Mouse (Mus musculus) neural tube, embryonic 11.5 days (tissue): Measurements from ENCODE around the gene Rpl9. TPM values are rescaled to one million over a fixed set of nuclear protein-coding genes. Genes with fewer than 3 reads are reported as not detected.

Source experiments
- ATAC-seq: fragments of 200-750 bp; cut with Nextera tagmentation; 2 replicates; pipeline ENCODE4 v1.8.0; 2017; ENCODE audit warnings: moderate number of reproducible peaks, mild to moderate bottlenecking, moderate TSS enrichment, moderate library complexity; ENCODE audit not compliant: insufficient read depth, low FRiP score, low TSS enrichment
- DNase-seq: peaks from one replicate; pipeline ENCODE4 v3.0.0-alpha.2; 2015; ENCODE audit warnings: low spot score
- H3K27ac ChIP-seq: fragments of 300-500 bp; sonication (generic); 2 replicates; pipeline ENCODE4 v1.5.1; 2014; ENCODE audit warnings: low read depth, mild to moderate bottlenecking, low read length
- H3K27me3 ChIP-seq: fragments of 300-500 bp; sonication (generic); 2 replicates; pipeline ENCODE4 v1.6.1; 2014; ENCODE audit warnings: mild to moderate bottlenecking, low read length, mixed read lengths; ENCODE audit not compliant: control insufficient read depth, insufficient read depth
- H3K36me3 ChIP-seq: fragments of 300-500 bp; sonication (generic); 2 replicates; pipeline ENCODE4 v1.6.1; 2014; ENCODE audit warnings: mild to moderate bottlenecking, low read length, moderate library complexity, mixed read lengths; ENCODE audit not compliant: control insufficient read depth, insufficient read depth
- H3K4me1 ChIP-seq: fragments of 300-500 bp; sonication (generic); 2 replicates; pipeline ENCODE4 v1.6.1; 2014; ENCODE audit warnings: low read length, mixed read lengths; ENCODE audit not compliant: control insufficient read depth, insufficient read depth
- H3K4me2 ChIP-seq: fragments of 300-500 bp; sonication (generic); 2 replicates; pipeline ENCODE4 v1.6.1; 2014; ENCODE audit warnings: low read depth, mild to moderate bottlenecking, moderate library complexity
- H3K4me3 ChIP-seq: fragments of 300-500 bp; sonication (generic); 2 replicates; pipeline ENCODE4 v1.5.1; 2014; ENCODE audit warnings: low read depth, low read length
- H3K9ac ChIP-seq: fragments of 300-500 bp; sonication (generic); 2 replicates; pipeline ENCODE4 v1.6.1; 2014; ENCODE audit warnings: mild to moderate bottlenecking, low read length
- H3K9me3 ChIP-seq: fragments of 300-500 bp; sonication (generic); 2 replicates; pipeline ENCODE4 v1.6.1; 2016; ENCODE audit warnings: low read length; ENCODE audit not compliant: control insufficient read depth
- WGBS: fragments of 180-500 bp; shearing (Covaris S2); extraction: QIAGEN DNeasy Blood & Tissue Kit; methylation state at CpG from one replicate; pipeline ENCODE4 v1.1.7; 2014; 5-methylcytosine and 5-hydroxymethylcytosine counted together
- polyA plus RNA-seq: library from polyadenylated mRNA; unstranded; fragments of >200 nt; fragmentation: Nextera tagmentation; extraction: Ambion mirVana; gene quantifications from 2 replicates; pipeline ENCODE4 v1.2.1, GENCODE M21; 2014

Gene Rpl9
- polyA plus RNA-seq, 1 experiment from 2014 or later: 856 TPM

- H3K4me3 ChIP-seq: no peak overlapping the region
- H3K9me3 ChIP-seq: no peaks in the 10 kb centered on the region
- H3K27me3 ChIP-seq: no peaks in the 10 kb centered on the region
- ATAC-seq (no peak), DNase-seq (no peak)
- H3K9ac ChIP-seq: no peak overlapping the region
- H3K4me1 ChIP-seq: no peaks in the 10 kb centered on the region
- no peak overlapping the region for H3K4me2 ChIP-seq
- WGBS: 76% methylated on average over 5 of the region's 5 CpGs
- H3K36me3 ChIP-seq: no peaks in the 10 kb centered on the region
- H3K27ac ChIP-seq: no peak overlapping the region
These were observed 36.3 kb downstream of the Rpl9 start for GRCm38 (mm10) chr5:65354985-65355384.

- ATAC-seq (no peak), DNase-seq (no peak)
- no peak overlapping the region for H3K4me3 ChIP-seq
- no peak overlapping the region for H3K27ac ChIP-seq
- H3K9me3 ChIP-seq: no peaks in the 10 kb centered on the region
- no peak overlapping the region for H3K9ac ChIP-seq
- 87% methylated on average over 3 of the region's 3 CpGs for WGBS
- H3K27me3 ChIP-seq: no peaks in the 10 kb centered on the region
- H3K36me3 ChIP-seq: no peaks in the 10 kb centered on the region
- no peak overlapping the region for H3K4me2 ChIP-seq
- no peaks in the 10 kb centered on the region for H3K4me1 ChIP-seq
These were observed 37.1 kb downstream of the Rpl9 start for GRCm38 (mm10) chr5:65354097-65354496.

- Histone ChIP-seq H3K9ac (no peak overlapping the region), H3K27me3 (no peaks in the 10 kb centered on the region), H3K9me3 (no peaks in the 10 kb centered on the region), H3K4me1 (no peaks in the 10 kb centered on the region), H3K36me3 (no peaks in the 10 kb centered on the region), H3K27ac (no peak overlapping the region), H3K4me2 (no peak overlapping the region), H3K4me3 (no peak overlapping the region)
- no peak for ATAC-seq
- WGBS: 63% methylated on average over 10 of the region's 10 CpGs
- no peak for DNase-seq
These were observed 40.7 kb downstream of the Rpl9 start for GRCm38 (mm10) chr5:65350508-65350907.

DNA sequence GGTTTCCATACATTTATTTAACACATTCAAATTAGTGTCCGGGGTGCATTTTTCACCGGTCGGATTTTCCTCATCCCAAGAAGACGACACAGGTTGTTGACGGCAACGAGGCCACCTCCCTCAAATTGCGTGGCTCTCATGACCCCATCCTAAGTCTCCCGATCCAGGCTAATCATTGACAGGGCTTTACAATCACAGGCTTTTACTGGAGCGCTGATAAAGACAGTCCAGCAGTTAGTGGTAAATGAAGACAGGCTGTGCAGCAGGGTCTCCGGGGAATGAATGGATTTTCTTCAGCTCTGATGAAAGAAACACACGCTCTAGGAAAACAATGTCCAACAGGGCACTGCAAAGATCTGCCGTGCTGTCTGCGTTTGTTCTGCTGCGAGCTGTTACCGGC, 43.1 kb downstream of the Rpl9 start, which contains the start of gene Klb:
Gene Klb (plus strand): TSS at position 147 of the 400 bp plus-strand sequence.
- DNase-seq: peak; percentile 30
- H3K27ac ChIP-seq: no peak within 1 kb of the TSS
- H3K36me3 ChIP-seq: no peaks in the 10 kb centered on the region
- no peaks in the 10 kb centered on the region for H3K27me3 ChIP-seq
- 17% methylated on average over 15 of the region's 15 CpGs for WGBS
- H3K9ac ChIP-seq: peak within 1 kb of the TSS; percentile 24
- no peak for ATAC-seq
- no peaks in the 10 kb centered on the region for H3K9me3 ChIP-seq
- H3K4me2 ChIP-seq: peak within 1 kb of the TSS; percentile 12
- no peak within 1 kb of the TSS for H3K4me3 ChIP-seq
- no peaks in the 10 kb centered on the region for H3K4me1 ChIP-seq

DNA sequence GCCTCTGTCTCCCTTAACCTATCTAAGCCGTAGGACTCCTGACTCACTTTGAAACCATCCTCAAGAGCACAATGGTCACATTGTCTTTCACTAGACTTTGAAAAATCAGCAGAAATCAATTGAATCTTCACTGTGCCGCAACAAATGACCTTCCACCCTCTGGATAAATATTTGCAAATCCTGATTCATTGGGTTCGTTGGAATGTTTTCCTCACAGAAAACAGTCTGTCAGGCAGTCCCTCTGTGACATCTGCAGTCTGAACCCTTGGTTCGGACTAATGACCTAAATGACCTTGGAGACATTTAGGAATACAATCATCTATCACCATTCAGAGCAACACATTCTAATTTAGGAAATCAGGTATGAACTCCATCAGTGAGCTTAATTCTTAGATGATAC, 51.1 kb downstream of the Rpl9 start:
- ATAC-seq (no peak), DNase-seq (no peak)
- Histone ChIP-seq H3K9ac (no peak overlapping the region), H3K4me3 (no peak overlapping the region), H3K4me1 (no peaks in the 10 kb centered on the region), H3K36me3 (no peaks in the 10 kb centered on the region), H3K9me3 (no peaks in the 10 kb centered on the region), H3K27me3 (no peaks in the 10 kb centered on the region), H3K4me2 (no peak overlapping the region), H3K27ac (no peak overlapping the region)
- WGBS: 56% methylated on average over 4 of the region's 4 CpGs

GRCm38 (mm10) chr5:65338394-65338793, 52.9 kb downstream of the Rpl9 start:
- Histone ChIP-seq H3K36me3 (no peaks in the 10 kb centered on the region), H3K9me3 (no peaks in the 10 kb centered on the region), H3K4me2 (no peak overlapping the region), H3K9ac (no peak overlapping the region), H3K4me3 (no peak overlapping the region), H3K27ac (no peak overlapping the region), H3K4me1 (no peaks in the 10 kb centered on the region), H3K27me3 (no peaks in the 10 kb centered on the region)
- ATAC-seq (no peak), DNase-seq (no peak)
- 88% methylated on average over 6 of the region's 6 CpGs for WGBS

Other genes with a start within 250 kb of the Rpl9 start
- gene Wdr19, start 191.7 kb downstream of the Rpl9 start, polyA plus RNA-seq: 13.8 and 15.6 TPM in 2 replicates
- gene Rfc1, start 55.8 kb downstream of the Rpl9 start, polyA plus RNA-seq: 77.8 TPM in 2 replicates
- 0.08 TPM in 1 of 2 replicates, not detected in the other for gene Klb, start 43.1 kb downstream of the Rpl9 start, polyA plus RNA-seq
- gene Lias, start 53 bp upstream of the Rpl9 start, polyA plus RNA-seq: 69.2 and 70.0 TPM in 2 replicates
- gene Ugdh, start 44.5 kb upstream of the Rpl9 start, polyA plus RNA-seq: 64.2 and 73.1 TPM in 2 replicates
- gene Gm43552, start 101.4 kb upstream of the Rpl9 start, polyA plus RNA-seq: not detected in 2 replicates
- gene Smim14, start 145.7 kb upstream of the Rpl9 start, polyA plus RNA-seq: 92.5 and 102 TPM in 2 replicates
- 138 and 142 TPM in 2 replicates for gene Ube2k, start 145.8 kb upstream of the Rpl9 start, polyA plus RNA-seq